Mouse (Mus musculus) limb, embryonic 12.5 days (tissue): ENCODE measurements at regions not wholly inside any gene's neighbourhood (a gene's known extent, or its start where the extent isn't known, plus 50 kb on each side); places are given as distances from the start of the nearest gene placed in this dataset.
"Not testable (repeated sequence)": the region's sequence is repeated elsewhere in the genome, so short reads cannot be mapped to it uniquely, and the experiment has no call there.

Experiments
- ATAC-seq: fragments of 200-750 bp; cut with Nextera tagmentation; 2 replicates; pipeline ENCODE4 v1.8.0; 2017; ENCODE audit warnings: low read depth, moderate TSS enrichment; ENCODE audit not compliant: insufficient number of reproducible peaks, insufficient read depth, low FRiP score, low TSS enrichment
- H3K27ac ChIP-seq: fragments of 300-500 bp; sonication (generic); 2 replicates; pipeline ENCODE4 v1.5.1; 2016; ENCODE audit warnings: mild to moderate bottlenecking, moderate library complexity
- H3K27me3 ChIP-seq: fragments of 300-500 bp; sonication (generic); 2 replicates; pipeline ENCODE4 v1.6.1; 2016; ENCODE audit warnings: mild to moderate bottlenecking, moderate library complexity
- H3K36me3 ChIP-seq: fragments of 300-500 bp; sonication (generic); 2 replicates; pipeline ENCODE4 v1.6.1; 2016; ENCODE audit warnings: mild to moderate bottlenecking, moderate library complexity
- H3K4me1 ChIP-seq: fragments of 300-500 bp; sonication (generic); replicated peaks from 2 replicates; pipeline ENCODE4 v1.6.1; 2016
- H3K4me2 ChIP-seq: fragments of 300-500 bp; sonication (generic); 2 replicates; pipeline ENCODE4 v1.6.1; 2016; ENCODE audit warnings: mild to moderate bottlenecking, moderate library complexity
- H3K4me3 ChIP-seq: fragments of 300-500 bp; sonication (generic); replicated peaks from 2 replicates; pipeline ENCODE4 v1.5.1; 2016; ENCODE audit warnings: mild to moderate bottlenecking
- H3K9ac ChIP-seq: fragments of 300-500 bp; sonication (generic); replicated peaks from 2 replicates; pipeline ENCODE4 v1.6.1; 2016; ENCODE audit warnings: mild to moderate bottlenecking, moderate library complexity
- H3K9me3 ChIP-seq: fragments of 300-500 bp; sonication (generic); 2 replicates; pipeline ENCODE4 v1.6.1; 2016; ENCODE audit warnings: mild to moderate bottlenecking, moderate library complexity
- WGBS: fragments of 180-500 bp; shearing (Covaris S2); methylation state at CpG from one replicate; pipeline ENCODE4 v1.1.7; 2016; 5-methylcytosine and 5-hydroxymethylcytosine counted together

DNA sequence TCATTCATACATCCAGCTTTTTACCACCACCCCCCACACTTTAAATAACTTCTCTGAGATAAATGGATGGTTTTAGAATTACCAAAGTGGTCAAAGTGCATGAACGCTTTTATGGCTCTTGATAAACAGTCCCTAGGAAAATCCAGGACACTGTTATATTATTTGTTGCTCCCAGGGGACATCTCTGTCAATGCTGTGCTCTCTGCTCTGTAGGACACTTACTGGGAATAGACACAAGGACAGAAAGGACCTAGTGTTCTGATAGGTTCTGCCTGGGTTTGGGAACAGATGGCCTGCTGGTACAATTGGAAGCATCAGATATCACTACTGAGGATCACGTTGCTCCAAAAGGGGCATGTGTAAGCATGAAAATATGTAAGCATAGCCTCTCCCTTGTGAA lies 132.8 kb downstream of the Akr1d1 start:
- H3K4me1 ChIP-seq = peaks cover 5% of the 10 kb centered on the region
- WGBS = 54% methylated on average over 2 of the region's 2 CpGs

DNA sequence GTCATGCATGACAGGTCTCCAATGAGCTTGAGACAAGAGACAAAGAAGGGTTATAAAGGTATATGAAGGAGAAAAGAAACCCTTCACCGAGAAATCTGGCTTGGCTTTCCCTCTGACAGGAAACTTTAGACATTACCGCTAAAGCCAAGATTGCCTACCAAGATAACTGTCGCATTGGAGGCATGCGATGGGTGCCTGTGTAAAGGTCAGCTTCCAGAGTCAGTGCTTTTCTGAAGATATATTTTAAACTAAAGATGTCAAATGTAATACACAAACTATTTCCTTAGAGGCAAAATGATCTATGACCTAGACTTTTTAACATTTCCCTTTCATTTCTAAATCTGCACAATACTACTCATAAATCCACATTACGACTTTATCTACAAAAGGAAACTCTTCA lies 135.6 kb downstream of the Akr1d1 start:
- no peaks in the 10 kb centered on the region for H3K27me3 ChIP-seq
- ATAC-seq = no peak
- H3K36me3 ChIP-seq = no peaks in the 10 kb centered on the region
- no peaks in the 10 kb centered on the region for H3K9me3 ChIP-seq
- H3K9ac ChIP-seq = no peak overlapping the region
- 86% methylated on average over 5 of the region's 5 CpGs for WGBS
- no peak overlapping the region for H3K27ac ChIP-seq
- H3K4me2 ChIP-seq = no peak overlapping the region
- no peak overlapping the region for H3K4me3 ChIP-seq
- H3K4me1 ChIP-seq = peaks cover 5% of the 10 kb centered on the region

More for the DNA sequence above, 132.8 kb downstream of the Akr1d1 start:
- no peaks in the 10 kb centered on the region for H3K9me3 ChIP-seq
- H3K9ac ChIP-seq = no peak overlapping the region
- H3K27ac ChIP-seq = no peak overlapping the region
- ATAC-seq = no peak
- H3K4me2 ChIP-seq = no peak overlapping the region
- no peak overlapping the region for H3K4me3 ChIP-seq
- no peaks in the 10 kb centered on the region for H3K27me3 ChIP-seq
- H3K36me3 ChIP-seq = no peaks in the 10 kb centered on the region

DNA sequence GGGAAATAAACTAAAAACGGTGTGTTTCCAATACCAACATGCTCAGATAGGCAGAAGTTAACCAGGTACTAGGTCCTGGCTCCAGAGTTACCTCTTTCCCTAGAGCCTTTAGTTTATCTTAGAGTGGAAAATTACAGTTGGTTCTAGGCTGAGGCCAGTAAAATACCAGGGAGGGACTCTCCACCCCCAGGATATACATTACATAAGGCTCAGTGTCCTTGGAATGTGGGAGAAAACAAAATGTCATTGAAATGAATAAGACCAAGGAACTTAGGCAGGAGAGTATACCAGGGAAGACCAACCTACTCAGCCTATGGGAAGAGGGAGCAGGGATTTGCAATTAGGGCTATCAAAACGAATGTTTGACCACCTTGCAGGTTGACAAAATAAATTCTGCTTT lies 139.4 kb downstream of the Akr1d1 start:
- no peaks in the 10 kb centered on the region for H3K4me1 ChIP-seq
- H3K9me3 ChIP-seq = peaks cover 5% of the 10 kb centered on the region; the same call in 1 of the 2 replicates
- H3K4me2 ChIP-seq = no peak overlapping the region
- WGBS = 59% methylated on average over 2 of the region's 2 CpGs
- H3K27ac ChIP-seq = no peak overlapping the region
- no peak overlapping the region for H3K9ac ChIP-seq
- H3K4me3 ChIP-seq = no peak overlapping the region
- H3K36me3 ChIP-seq = no peaks in the 10 kb centered on the region
- H3K27me3 ChIP-seq = no peaks in the 10 kb centered on the region
- no peak for ATAC-seq

DNA sequence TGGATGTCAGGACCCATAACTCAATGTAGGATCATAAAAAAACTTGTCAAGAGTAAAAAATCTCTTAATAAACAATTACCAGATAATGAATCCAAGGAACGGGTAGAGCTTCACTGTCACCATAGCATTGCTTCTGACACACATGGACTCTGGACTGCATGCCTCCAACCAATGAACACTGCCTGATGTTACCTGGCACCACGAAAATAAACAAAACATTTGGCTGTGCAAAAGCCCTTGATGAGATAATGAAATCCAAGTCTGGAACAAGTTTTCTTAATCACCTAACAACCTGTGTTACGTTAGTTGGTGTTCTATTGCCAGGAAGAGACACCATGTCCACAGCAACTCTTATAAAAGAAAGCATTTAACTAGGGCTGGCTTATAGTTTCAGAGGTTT lies 140.7 kb downstream of the Akr1d1 start:
- no peaks in the 10 kb centered on the region for H3K27me3 ChIP-seq
- H3K27ac ChIP-seq = no peak overlapping the region
- H3K36me3 ChIP-seq = no peaks in the 10 kb centered on the region
- H3K4me1 ChIP-seq = no peaks in the 10 kb centered on the region
- peaks cover 5% of the 10 kb centered on the region; the same call in 1 of the 2 replicates for H3K9me3 ChIP-seq
- H3K9ac ChIP-seq = no peak overlapping the region
- H3K4me2 ChIP-seq = no peak overlapping the region
- no peak overlapping the region for H3K4me3 ChIP-seq
- 75% methylated on average over 3 of the region's 3 CpGs for WGBS
- ATAC-seq = no peak

DNA sequence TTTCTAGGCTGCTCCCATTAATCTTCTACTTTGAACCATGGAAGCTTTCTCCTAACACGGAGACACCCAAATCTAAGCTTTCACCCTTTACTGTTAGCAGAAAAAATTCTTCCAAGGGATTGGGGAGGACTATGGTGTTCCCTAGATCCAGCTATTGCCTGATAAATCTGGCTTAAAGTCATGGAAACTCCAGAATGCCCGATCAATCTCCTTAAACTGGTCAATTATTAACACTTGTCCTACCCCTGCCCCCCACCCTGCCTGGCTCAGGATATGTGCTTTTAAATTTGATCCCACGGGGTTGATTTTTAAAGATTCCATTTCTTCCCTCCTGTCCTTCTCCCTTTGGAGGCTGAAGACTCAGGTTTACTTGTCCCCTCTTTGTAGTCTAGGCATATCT lies 149.9 kb downstream of the Akr1d1 start:
- WGBS = 74% methylated on average over 3 of the region's 3 CpGs
- Histone ChIP-seq H3K36me3 (no peaks in the 10 kb centered on the region), H3K4me2 (no peak overlapping the region), H3K27me3 (no peaks in the 10 kb centered on the region), H3K9ac (no peak overlapping the region), H3K4me3 (no peak overlapping the region), H3K4me1 (no peaks in the 10 kb centered on the region), H3K27ac (no peak overlapping the region), H3K9me3 (no peaks in the 10 kb centered on the region; the same call in 1 of the 2 replicates)
- ATAC-seq = no peak

DNA sequence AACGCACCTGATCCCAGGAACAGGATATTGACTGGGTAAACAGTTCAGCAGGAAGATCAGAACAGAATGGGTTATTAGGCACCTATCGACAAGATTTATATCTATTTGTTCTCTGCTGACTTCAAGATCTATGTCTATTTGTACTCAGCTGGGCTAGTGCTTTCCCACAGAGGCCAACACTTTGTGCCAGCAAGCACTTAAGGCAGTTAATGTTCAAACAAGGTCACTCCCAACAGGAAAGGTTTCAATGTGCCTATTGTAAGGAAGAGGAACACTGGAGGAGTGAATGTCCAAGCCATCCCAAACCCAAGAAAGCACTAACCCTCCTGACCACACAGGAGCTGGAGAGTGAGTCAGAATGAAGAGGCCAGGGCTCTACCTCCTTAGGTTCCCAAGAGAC lies 151.4 kb downstream of the Akr1d1 start:
- H3K4me3 ChIP-seq, H3K9ac ChIP-seq, H3K27ac ChIP-seq, H3K4me1 ChIP-seq, H3K36me3 ChIP-seq, H3K9me3 ChIP-seq, H3K4me2 ChIP-seq, ATAC-seq, H3K27me3 ChIP-seq: not testable (repeated sequence)
- 93% methylated on average over 2 of the region's 2 CpGs for WGBS

DNA sequence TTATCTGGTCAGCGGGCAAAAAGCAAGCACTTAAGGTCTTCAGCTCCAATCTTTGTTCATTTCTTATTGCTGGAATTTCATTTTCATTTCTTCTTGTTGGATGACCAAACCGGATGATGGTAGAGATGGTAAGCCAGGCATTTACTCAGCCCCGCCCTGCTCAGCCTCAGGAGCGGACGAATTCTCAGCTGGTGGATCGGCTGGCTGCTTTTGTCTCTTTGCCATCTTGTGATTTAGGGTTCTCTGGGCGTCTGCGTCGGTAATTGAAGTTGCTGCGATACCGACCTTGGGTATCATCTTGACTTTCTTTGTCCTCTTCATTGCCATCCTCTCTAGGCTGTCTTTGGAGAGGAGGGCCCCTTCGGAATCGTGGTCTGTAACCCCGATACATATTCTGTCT lies 156.1 kb downstream of the Akr1d1 start:
- Histone ChIP-seq H3K4me1 (no peaks in the 10 kb centered on the region), H3K9ac (no peak overlapping the region), H3K27ac (no peak overlapping the region), H3K4me2 (no peak overlapping the region), H3K27me3 (no peaks in the 10 kb centered on the region), H3K36me3 (no peaks in the 10 kb centered on the region), H3K4me3 (no peak overlapping the region), H3K9me3 (no peaks in the 10 kb centered on the region; the same call in none of the 2 replicates)
- 96% methylated on average over 14 of the region's 14 CpGs for WGBS
- no peak for ATAC-seq

DNA sequence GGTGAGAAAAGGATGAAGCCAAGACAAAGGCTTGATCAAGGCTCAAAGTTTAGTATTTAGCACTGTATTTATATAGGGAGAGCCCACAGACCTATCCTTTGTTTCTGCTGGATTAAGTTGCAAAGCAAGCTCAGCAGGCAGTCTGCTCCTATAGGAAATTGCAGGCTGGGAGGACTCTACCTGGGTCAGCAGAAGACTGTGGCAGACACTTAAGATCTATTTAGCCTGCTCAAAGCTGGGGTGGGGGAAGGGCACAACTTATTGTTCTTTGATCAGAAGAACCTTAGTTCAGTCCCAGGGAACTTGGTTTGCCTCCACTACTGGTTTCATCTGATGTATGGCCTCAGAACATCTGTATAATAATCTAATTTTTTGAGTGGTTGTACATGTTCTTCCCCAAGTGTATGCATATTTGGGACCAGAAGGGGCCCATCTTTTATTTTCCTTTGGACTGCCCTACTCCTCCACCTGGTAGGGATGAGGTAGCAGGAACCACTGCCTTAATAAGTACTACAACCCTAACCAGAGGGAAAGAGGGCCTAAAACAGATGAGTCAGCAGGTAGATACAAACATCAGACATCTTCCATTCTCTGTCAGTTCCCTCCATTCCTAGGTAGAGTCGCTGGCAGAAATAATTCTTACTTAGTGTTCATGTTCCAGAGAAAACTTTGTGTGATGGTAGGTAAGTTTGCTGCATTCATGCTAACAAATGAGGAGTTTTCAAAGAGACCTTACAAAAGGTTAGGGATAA lies 159.1 kb downstream of the Akr1d1 start:
- WGBS = 36% methylated on average over 1 of the region's 1 CpGs
- H3K9me3 ChIP-seq = no peaks in the 10 kb centered on the region; the same call in 1 of the 2 replicates

DNA sequence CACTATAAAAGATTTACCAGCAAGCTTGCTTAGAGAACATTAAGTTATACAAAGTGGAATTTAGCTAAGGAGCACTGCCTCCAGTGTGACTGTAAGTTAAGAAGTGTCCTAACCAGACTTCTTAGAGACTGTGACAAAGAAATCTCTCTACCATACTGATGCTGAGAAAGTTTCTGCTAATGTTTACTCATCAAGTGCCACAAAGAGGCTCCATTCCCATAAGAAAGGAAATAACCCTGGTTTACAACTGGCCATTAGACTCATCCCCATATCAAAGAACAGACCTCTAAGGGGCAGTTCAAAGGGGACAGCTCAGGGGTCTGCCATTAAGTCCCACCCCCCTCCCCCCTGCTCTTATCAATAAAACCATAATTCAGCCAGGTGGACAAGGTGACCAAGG lies 159.7 kb downstream of the Akr1d1 start:
- H3K4me1 ChIP-seq = no peaks in the 10 kb centered on the region
- no peaks in the 10 kb centered on the region for H3K36me3 ChIP-seq
- no peak overlapping the region for H3K27ac ChIP-seq
- ATAC-seq = no peak
- H3K4me2 ChIP-seq = no peak overlapping the region
- no peaks in the 10 kb centered on the region; the same call in 1 of the 2 replicates for H3K9me3 ChIP-seq
- H3K9ac ChIP-seq = no peak overlapping the region
- no peaks in the 10 kb centered on the region for H3K27me3 ChIP-seq
- H3K4me3 ChIP-seq = no peak overlapping the region

More for the DNA sequence above, 159.1 kb downstream of the Akr1d1 start:
- Histone ChIP-seq H3K4me2 (no peak overlapping the region), H3K9ac (no peak overlapping the region), H3K27ac (no peak overlapping the region), H3K4me1 (no peaks in the 10 kb centered on the region), H3K36me3 (no peaks in the 10 kb centered on the region), H3K27me3 (no peaks in the 10 kb centered on the region), H3K4me3 (no peak overlapping the region)
- no peak for ATAC-seq

DNA sequence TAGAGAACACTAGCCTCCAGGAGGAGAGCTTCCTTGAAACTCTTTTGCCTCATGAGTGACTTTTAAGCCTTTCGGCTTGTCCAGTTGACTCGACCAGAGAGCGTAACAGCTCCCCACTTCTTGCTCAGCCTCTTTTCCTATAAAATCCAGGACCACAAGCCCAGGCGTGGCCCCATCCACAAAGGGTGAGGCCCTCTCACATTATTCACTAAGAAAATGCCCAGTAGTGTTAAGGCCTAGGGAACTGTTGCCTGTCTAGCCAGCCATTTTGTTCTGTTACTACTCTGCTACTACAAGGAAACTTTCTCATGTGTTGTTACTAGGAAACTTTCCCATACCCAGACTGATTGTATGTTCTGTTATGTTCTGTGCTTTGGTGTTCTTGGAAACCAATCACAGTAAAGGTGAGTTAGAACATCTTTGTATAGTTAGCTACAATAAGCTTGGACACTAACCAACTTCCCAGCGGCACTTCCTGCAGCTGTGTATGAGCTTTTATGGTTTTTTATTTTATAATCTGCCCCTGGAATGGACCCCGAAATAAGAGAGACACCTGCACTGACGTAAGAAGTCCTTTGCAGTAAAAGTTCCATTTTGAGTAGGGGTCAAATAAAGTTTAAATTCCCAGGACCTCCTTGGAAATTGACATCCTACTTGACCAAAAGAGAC lies 162.1 kb downstream of the Akr1d1 start:
- H3K4me2 ChIP-seq = no peak overlapping the region
- 80% methylated on average over 7 of the region's 7 CpGs for WGBS
- no peak overlapping the region for H3K9ac ChIP-seq
- H3K4me1 ChIP-seq = no peaks in the 10 kb centered on the region
- no peak overlapping the region for H3K4me3 ChIP-seq
- no peaks in the 10 kb centered on the region for H3K27me3 ChIP-seq
- no peak overlapping the region for H3K27ac ChIP-seq
- H3K9me3 ChIP-seq = no peaks in the 10 kb centered on the region; the same call in 1 of the 2 replicates
- no peak for ATAC-seq
- no peaks in the 10 kb centered on the region for H3K36me3 ChIP-seq

DNA sequence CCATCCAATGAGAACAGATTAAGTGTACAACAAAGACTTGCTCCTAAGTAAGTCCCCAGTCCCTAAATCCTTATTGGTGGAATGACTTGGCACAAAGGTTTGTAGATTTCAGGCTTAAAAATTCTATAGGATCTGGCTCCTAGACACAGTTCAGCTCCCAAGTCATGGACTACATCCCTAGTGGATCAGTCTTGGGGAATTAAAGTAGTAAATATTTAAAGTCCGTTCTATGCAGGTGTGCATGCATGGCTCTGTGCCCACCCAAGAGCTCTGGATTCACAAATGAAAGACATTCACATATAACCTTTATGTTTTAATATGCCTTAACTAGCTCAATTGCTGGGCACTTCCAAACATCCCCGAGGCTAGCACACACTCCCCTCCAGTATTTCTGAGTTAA lies 162.8 kb downstream of the Akr1d1 start:
- Histone ChIP-seq H3K36me3 (no peaks in the 10 kb centered on the region), H3K4me1 (no peaks in the 10 kb centered on the region), H3K27me3 (no peaks in the 10 kb centered on the region), H3K27ac (no peak overlapping the region), H3K9me3 (no peaks in the 10 kb centered on the region; the same call in 1 of the 2 replicates), H3K4me2 (no peak overlapping the region), H3K4me3 (no peak overlapping the region), H3K9ac (no peak overlapping the region)
- 86% methylated on average over 2 of the region's 2 CpGs for WGBS
- no peak for ATAC-seq

DNA sequence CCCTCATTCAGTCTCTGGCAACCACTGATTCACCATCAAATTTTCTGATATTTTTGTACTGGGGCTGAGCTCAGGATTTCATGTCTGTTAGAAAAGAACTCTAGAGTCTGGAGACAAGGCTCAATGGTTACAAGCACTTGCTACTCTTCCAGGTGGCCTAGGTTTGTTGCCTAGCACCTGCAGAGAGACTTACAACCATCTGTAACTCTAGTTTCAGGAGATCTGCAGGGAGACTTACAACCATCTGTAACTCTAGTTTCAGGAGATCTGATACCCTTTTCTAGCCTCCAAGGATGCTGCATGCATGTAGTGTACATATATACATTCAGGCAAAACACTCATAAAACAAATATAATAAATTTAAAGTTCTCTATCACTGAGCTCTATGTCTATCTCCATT lies 166.1 kb downstream of the Akr1d1 start:
- no peaks in the 10 kb centered on the region for H3K36me3 ChIP-seq
- no peak for ATAC-seq

More for the DNA sequence above, 166.1 kb downstream of the Akr1d1 start:
- Histone ChIP-seq H3K27ac (no peak overlapping the region), H3K9ac (no peak overlapping the region), H3K9me3 (no peaks in the 10 kb centered on the region), H3K4me2 (no peak overlapping the region), H3K4me3 (no peak overlapping the region), H3K4me1 (no peaks in the 10 kb centered on the region), H3K27me3 (no peaks in the 10 kb centered on the region)
